Mouse (Mus musculus) G1E (cell line): Measurements from ENCODE around the gene Tex48. TPM values are rescaled to one million over a fixed set of nuclear protein-coding genes. Genes with fewer than 3 reads are reported as not detected.

Experiments used
- ATAC-seq: 2 replicates; pipeline ENCODE4 v1.8.0; 2016; ENCODE audit warnings: mild to moderate bottlenecking; ENCODE audit not compliant: insufficient number of reproducible peaks, poor library complexity, low FRiP score, severe bottlenecking; ENCODE audit errors: extremely low read depth
- DNase-seq: peaks from one replicate; pipeline ENCODE4 v3.0.0; 2012; ENCODE audit warnings: low spot score
- H3K27me3 ChIP-seq: 2 replicates; pipeline ENCODE4 v1.6.1; 2012; ENCODE audit warnings: mild to moderate bottlenecking, low read length, inconsistent platforms; ENCODE audit not compliant: insufficient read depth
- H3K36me3 ChIP-seq: replicated peaks from 2 replicates; pipeline ENCODE3; 2012; ENCODE audit warnings: mild to moderate bottlenecking, inconsistent platforms
- H3K4me1 ChIP-seq: 2 replicates; pipeline ENCODE4 v1.6.1; 2012; ENCODE audit warnings: low read depth, low read length, inconsistent platforms, mixed read lengths; ENCODE audit not compliant: insufficient read depth
- H3K4me3 ChIP-seq: 2 replicates; pipeline ENCODE4 v1.5.1; 2012; ENCODE audit warnings: low read depth, mild to moderate bottlenecking, inconsistent platforms, low read length, moderate library complexity, mixed read lengths
- H3K9me3 ChIP-seq: replicated peaks from 2 replicates; pipeline ENCODE4 v1.6.1; 2012; ENCODE audit warnings: inconsistent platforms
- CTCF ChIP-seq: IDR thresholded peaks from 2 replicates; pipeline ENCODE4 v1.5.1; 2012; ENCODE audit warnings: low read depth, low read length, inconsistent platforms, mixed read lengths
- GATA1 ChIP-seq: IDR thresholded peaks from 2 replicates; pipeline ENCODE4 v1.6.1; 2012; ENCODE audit warnings: borderline replicate concordance, low read length, inconsistent platforms, mixed read lengths
- GATA2 ChIP-seq: IDR thresholded peaks from 2 replicates; pipeline ENCODE4 v1.6.1; 2012; ENCODE audit warnings: low read depth, low read length, inconsistent platforms, borderline replicate concordance
- POLR2AphosphoS5 ChIP-seq: IDR thresholded peaks from 2 replicates; pipeline ENCODE4 v1.6.1; 2012; ENCODE audit warnings: low read depth, low read length, inconsistent platforms; ENCODE audit not compliant: insufficient replicate concordance
- TAL1 ChIP-seq: conservative IDR thresholded peaks from 2 replicates; pipeline ENCODE4 v1.6.1; 2012; ENCODE audit warnings: low read depth, low read length, inconsistent platforms, mixed read lengths
- polyA plus RNA-seq: library from polyadenylated mRNA; stranded (reverse); fragments of >175 nt; gene quantifications from 2 replicates; pipeline ENCODE4 v1.2.3, GENCODE M21; 2012
- total RNA-seq, 2 experiments: library from RNA; stranded (forward) in 1 of 2; stranded (reverse) in 1 of 2; fragments of 200-1000 nt in 1 of 2; fragments of >200 nt in 1 of 2; fragmentation: Nextera tagmentation in 1 of 2; gene quantifications; 2 replicates each; pipeline ENCODE4 v1.2.3; 2014 to 2017

Gene Tex48
- total and polyA plus RNA-seq, 3 experiments: not detected

- ATAC-seq (no peak), DNase-seq (no peak)
- TF ChIP-seq TAL1: no peak
- TF ChIP-seq GATA2: no peak
- no peak for TF ChIP-seq GATA1
- no peak for TF ChIP-seq POLR2AphosphoS5
- TF ChIP-seq CTCF: no peak
- no peak overlapping the region for H3K4me3 ChIP-seq
- H3K9me3 ChIP-seq: peaks cover 26% of the 10 kb centered on the region
- no peaks in the 10 kb centered on the region for H3K4me1 ChIP-seq
- H3K36me3 ChIP-seq: no peaks in the 10 kb centered on the region
- no peaks in the 10 kb centered on the region for H3K27me3 ChIP-seq
These were observed 4.9 kb upstream of the Tex48 start for GRCm38 (mm10) chr4:63627111-63627510.

GRCm38 (mm10) chr4:63625563-63626080 lies 3.4 kb upstream of the Tex48 start:
- ATAC-seq: no peak
- H3K9me3 ChIP-seq: peaks cover 21% of the 10 kb centered on the region
- DNase-seq: no peak
- no peak overlapping the region for H3K4me3 ChIP-seq
- H3K27me3 ChIP-seq: no peaks in the 10 kb centered on the region
- no peaks in the 10 kb centered on the region for H3K36me3 ChIP-seq
- TF ChIP-seq TAL1 (no peak), GATA2 (no peak), CTCF (no peak), GATA1 (no peak), POLR2AphosphoS5 (no peak)
- no peaks in the 10 kb centered on the region for H3K4me1 ChIP-seq

DNA sequence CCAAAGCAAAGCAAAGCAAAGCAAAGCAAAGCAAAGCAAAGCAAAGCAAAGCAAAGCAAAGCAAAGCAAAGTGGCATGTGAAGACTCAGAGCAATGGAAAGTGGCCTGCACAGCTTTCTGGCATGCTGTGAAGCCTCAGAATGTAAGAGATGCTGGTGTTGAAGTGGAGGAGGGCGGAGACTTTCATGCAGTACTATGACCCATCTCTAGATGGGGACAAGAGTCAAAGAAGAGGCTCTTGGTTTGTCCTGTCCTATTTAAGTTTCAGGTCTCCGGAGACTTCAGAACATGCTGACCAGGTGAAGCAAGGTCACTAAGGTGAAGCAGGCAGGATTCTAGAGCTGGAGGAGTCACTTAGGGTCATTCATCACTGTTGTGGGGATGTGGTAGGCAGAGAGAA lies 367 bp downstream of the Tex48 start:
- no peak for DNase-seq
- Histone ChIP-seq H3K4me1 (no peaks in the 10 kb centered on the region), H3K36me3 (no peaks in the 10 kb centered on the region), H3K27me3 (no peaks in the 10 kb centered on the region), H3K4me3 (no peak overlapping the region), H3K9me3 (peaks cover 8% of the 10 kb centered on the region)
- no peak for ATAC-seq
- TF ChIP-seq POLR2AphosphoS5 (no peak), TAL1 (no peak), GATA2 (no peak)

GRCm38 (mm10) chr4:63608391-63608790 lies 13.8 kb downstream of the Tex48 start:
- no peaks in the 10 kb centered on the region for H3K36me3 ChIP-seq
- H3K4me3 ChIP-seq: no peak overlapping the region
- no peaks in the 10 kb centered on the region for H3K27me3 ChIP-seq
- TF ChIP-seq POLR2AphosphoS5 (no peak), GATA2 (no peak), GATA1 (no peak), TAL1 (no peak), CTCF (no peak)
- no peaks in the 10 kb centered on the region for H3K4me1 ChIP-seq
- ATAC-seq (no peak), DNase-seq (no peak)
- peaks cover 19% of the 10 kb centered on the region for H3K9me3 ChIP-seq

DNA sequence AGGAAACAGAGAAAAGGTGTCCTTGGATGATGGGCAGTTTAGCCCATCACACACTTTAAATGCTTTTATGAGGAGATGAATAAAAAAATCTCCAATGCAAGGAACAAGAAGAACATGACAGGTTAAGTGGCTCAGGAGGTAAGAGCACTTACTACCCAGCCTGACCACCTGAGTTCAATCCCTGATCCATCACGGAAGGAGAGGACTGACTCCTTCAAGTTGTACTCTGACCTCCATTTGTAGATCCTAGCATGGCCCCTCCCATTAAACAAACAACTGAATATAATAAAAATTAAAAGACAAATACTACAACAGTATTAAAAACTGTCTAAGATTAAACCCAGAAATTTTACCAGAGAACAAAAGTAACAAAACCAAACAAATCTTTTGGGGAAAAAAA lies 16.3 kb downstream of the Tex48 start:
- H3K27me3 ChIP-seq: no peaks in the 10 kb centered on the region
- H3K36me3 ChIP-seq: no peaks in the 10 kb centered on the region
- no peak for ATAC-seq
- no peak for DNase-seq
- no peak for TF ChIP-seq GATA1
- TF ChIP-seq CTCF: no peak
- TF ChIP-seq TAL1: no peak
- no peak for TF ChIP-seq POLR2AphosphoS5
- no peaks in the 10 kb centered on the region for H3K4me1 ChIP-seq
- H3K9me3 ChIP-seq: peaks cover 14% of the 10 kb centered on the region
- no peak overlapping the region for H3K4me3 ChIP-seq

- ATAC-seq (no peak), DNase-seq (no peak)
- H3K27me3 ChIP-seq: no peaks in the 10 kb centered on the region
- H3K9me3 ChIP-seq: peaks cover 16% of the 10 kb centered on the region
- TF ChIP-seq CTCF: no peak
- no peak for TF ChIP-seq POLR2AphosphoS5
- TF ChIP-seq TAL1: no peak
- TF ChIP-seq GATA1: no peak
- TF ChIP-seq GATA2: no peak
- no peak overlapping the region for H3K4me3 ChIP-seq
- no peaks in the 10 kb centered on the region for H3K36me3 ChIP-seq
- H3K4me1 ChIP-seq: no peaks in the 10 kb centered on the region
These were observed 16.7 kb downstream of the Tex48 start for GRCm38 (mm10) chr4:63605545-63605944.

- no peaks in the 10 kb centered on the region for H3K27me3 ChIP-seq
- TF ChIP-seq GATA2: no peak
- TF ChIP-seq GATA1: no peak
- TF ChIP-seq TAL1: no peak
- TF ChIP-seq POLR2AphosphoS5: no peak
- no peak for TF ChIP-seq CTCF
- no peak within 1 kb of the TSS for H3K4me3 ChIP-seq
- H3K9me3 ChIP-seq: peaks cover 17% of the 10 kb centered on the region
- H3K4me1 ChIP-seq: no peaks in the 10 kb centered on the region
- no peaks in the 10 kb centered on the region for H3K36me3 ChIP-seq
- no peak for ATAC-seq
- DNase-seq: no peak
These were observed 17.3 kb downstream of the Tex48 start, which contains the start of gene Gm11213 for GRCm38 (mm10) chr4:63604945-63605344. TSS of gene Gm11213 (minus strand) at chr4:63605261.
